Mouse (Mus musculus): ENCODE measurements around the gene Pctp. TPM values are rescaled to one million over a fixed set of nuclear protein-coding genes. Genes with fewer than 3 reads are reported as not detected.

Pctp gene
- polyA plus RNA-seq, 1 experiment: 0.84 TPM

GRCm38 (mm10) chr11:90030557-90030956 is 27.9 kb upstream of the Pctp start:
- TF ChIP-seq CEBPB (IDR thresholded peaks at IDR 0.05; ENCODE audit: low read depth) (no peak), CTCF (IDR thresholded peaks at IDR 0.05; ENCODE audit: control insufficient read depth, insufficient read depth, insufficient read length) (no peak), MAX (IDR thresholded peaks at IDR 0.05) (no peak), FOSL1 (IDR thresholded peaks at IDR 0.05; ENCODE audit: insufficient read depth, low read length, poor library complexity, severe bottlenecking) (no peak), MYOG (IDR thresholded peaks at IDR 0.05; ENCODE audit: control insufficient read depth, extremely low read depth, insufficient read length) (no peak), MYOD1 (IDR thresholded peaks at IDR 0.05; ENCODE audit: control insufficient read depth, insufficient read length, low read depth) (no peak), USF1 (IDR thresholded peaks at IDR 0.05; ENCODE audit: low read depth) (no peak)
- no peaks in the 10 kb centered on the region for H3K79me3 ChIP-seq (ENCODE audit: low read depth)
- no peaks in the 10 kb centered on the region for H3K27me3 ChIP-seq (ENCODE audit: control insufficient read depth, insufficient read depth, insufficient read length)
- no peak overlapping the region for H3K4me3 ChIP-seq (ENCODE audit: insufficient read depth, poor library complexity, severe bottlenecking)
- H3K36me3 ChIP-seq (ENCODE audit: control insufficient read depth, insufficient read depth): no peaks in the 10 kb centered on the region
- H3ac ChIP-seq (ENCODE audit: control insufficient read depth, insufficient read length, low read depth): no peak overlapping the region
- no peaks in the 10 kb centered on the region for H3K79me2 ChIP-seq (ENCODE audit: control insufficient read depth, insufficient read depth)

- TF ChIP-seq MAX (IDR thresholded peaks at IDR 0.05): no peak
- no peak for TF ChIP-seq CEBPB (IDR thresholded peaks at IDR 0.05; ENCODE audit: low read depth)
- TF ChIP-seq MYOD1 (IDR thresholded peaks at IDR 0.05; ENCODE audit: control insufficient read depth, insufficient read length, low read depth): no peak
- no peak for TF ChIP-seq FOSL1 (IDR thresholded peaks at IDR 0.05; ENCODE audit: insufficient read depth, low read length, poor library complexity, severe bottlenecking)
- no peak for TF ChIP-seq USF1 (IDR thresholded peaks at IDR 0.05; ENCODE audit: low read depth)
- TF ChIP-seq MYOG (IDR thresholded peaks at IDR 0.05; ENCODE audit: control insufficient read depth, extremely low read depth, insufficient read length): no peak
- TF ChIP-seq CTCF (IDR thresholded peaks at IDR 0.05; ENCODE audit: control insufficient read depth, insufficient read depth, insufficient read length): no peak
Measured at GRCm38 (mm10) chr11:90029841-90030398, 27.2 kb upstream of the Pctp start, which contains the start of gene Tmem100. Gene Tmem100 (plus strand): TSS chr11:90030348.

GRCm38 (mm10) chr11:90029354-90029753 is 26.7 kb upstream of the Pctp start:
- Histone ChIP-seq H3K36me3 (ENCODE audit: control insufficient read depth, insufficient read depth) (no peaks in the 10 kb centered on the region), H3K79me3 (ENCODE audit: low read depth) (no peaks in the 10 kb centered on the region), H3K4me3 (ENCODE audit: insufficient read depth, poor library complexity, severe bottlenecking) (no peak overlapping the region), H3ac (ENCODE audit: control insufficient read depth, insufficient read length, low read depth) (no peak overlapping the region), H3K27me3 (ENCODE audit: control insufficient read depth, insufficient read depth, insufficient read length) (no peaks in the 10 kb centered on the region), H3K79me2 (ENCODE audit: control insufficient read depth, insufficient read depth) (no peaks in the 10 kb centered on the region)
- TF ChIP-seq CEBPB (IDR thresholded peaks at IDR 0.05; ENCODE audit: low read depth): no peak
- TF ChIP-seq CTCF (IDR thresholded peaks at IDR 0.05; ENCODE audit: control insufficient read depth, insufficient read depth, insufficient read length): no peak
- no peak for TF ChIP-seq USF1 (IDR thresholded peaks at IDR 0.05; ENCODE audit: low read depth)
- TF ChIP-seq MAX (IDR thresholded peaks at IDR 0.05): no peak
- TF ChIP-seq FOSL1 (IDR thresholded peaks at IDR 0.05; ENCODE audit: insufficient read depth, low read length, poor library complexity, severe bottlenecking): no peak
- no peak for TF ChIP-seq MYOD1 (IDR thresholded peaks at IDR 0.05; ENCODE audit: control insufficient read depth, insufficient read length, low read depth)
- TF ChIP-seq MYOG (IDR thresholded peaks at IDR 0.05; ENCODE audit: control insufficient read depth, extremely low read depth, insufficient read length): no peak

More at GRCm38 (mm10) chr11:90029841-90030398, 27.2 kb upstream of the Pctp start, which contains the start of gene Tmem100:
- Histone ChIP-seq H3K79me3 (ENCODE audit: low read depth) (no peaks in the 10 kb centered on the region), H3K79me2 (ENCODE audit: control insufficient read depth, insufficient read depth) (no peaks in the 10 kb centered on the region), H3K36me3 (ENCODE audit: control insufficient read depth, insufficient read depth) (no peaks in the 10 kb centered on the region), H3K4me3 (ENCODE audit: insufficient read depth, poor library complexity, severe bottlenecking) (no peak within 1 kb of the TSS), H3K27me3 (ENCODE audit: control insufficient read depth, insufficient read depth, insufficient read length) (no peaks in the 10 kb centered on the region), H3ac (ENCODE audit: control insufficient read depth, insufficient read length, low read depth) (no peak within 1 kb of the TSS)

- Histone ChIP-seq H3K27me3 (ENCODE audit: control insufficient read depth, insufficient read depth, insufficient read length) (no peaks in the 10 kb centered on the region), H3K79me2 (ENCODE audit: control insufficient read depth, insufficient read depth) (no peaks in the 10 kb centered on the region), H3K36me3 (ENCODE audit: control insufficient read depth, insufficient read depth) (no peaks in the 10 kb centered on the region), H3K79me3 (ENCODE audit: low read depth) (no peaks in the 10 kb centered on the region), H3ac (ENCODE audit: control insufficient read depth, insufficient read length, low read depth) (no peak overlapping the region), H3K4me3 (ENCODE audit: insufficient read depth, poor library complexity, severe bottlenecking) (no peak overlapping the region)
- TF ChIP-seq MYOD1 (IDR thresholded peaks at IDR 0.05; ENCODE audit: control insufficient read depth, insufficient read length, low read depth): no peak
- TF ChIP-seq MAX (IDR thresholded peaks at IDR 0.05): no peak
- no peak for TF ChIP-seq MYOG (IDR thresholded peaks at IDR 0.05; ENCODE audit: control insufficient read depth, extremely low read depth, insufficient read length)
- no peak for TF ChIP-seq CTCF (IDR thresholded peaks at IDR 0.05; ENCODE audit: control insufficient read depth, insufficient read depth, insufficient read length)
Measured at GRCm38 (mm10) chr11:90028746-90029145, 26.1 kb upstream of the Pctp start.

GRCm38 (mm10) chr11:90027216-90027615 is 24.5 kb upstream of the Pctp start:
- no peak overlapping the region for H3K4me3 ChIP-seq (ENCODE audit: insufficient read depth, poor library complexity, severe bottlenecking)
- no peaks in the 10 kb centered on the region for H3K36me3 ChIP-seq (ENCODE audit: control insufficient read depth, insufficient read depth)
- no peaks in the 10 kb centered on the region for H3K79me3 ChIP-seq (ENCODE audit: low read depth)
- no peaks in the 10 kb centered on the region for H3K79me2 ChIP-seq (ENCODE audit: control insufficient read depth, insufficient read depth)
- H3K27me3 ChIP-seq (ENCODE audit: control insufficient read depth, insufficient read depth, insufficient read length): no peaks in the 10 kb centered on the region
- no peak for TF ChIP-seq MAX (IDR thresholded peaks at IDR 0.05)
- no peak overlapping the region for H3ac ChIP-seq (ENCODE audit: control insufficient read depth, insufficient read length, low read depth)

- no peak overlapping the region for H3K4me3 ChIP-seq (ENCODE audit: insufficient read depth, poor library complexity, severe bottlenecking)
- no peaks in the 10 kb centered on the region for H3K79me3 ChIP-seq (ENCODE audit: low read depth)
- H3ac ChIP-seq (ENCODE audit: control insufficient read depth, insufficient read length, low read depth): no peak overlapping the region
- no peaks in the 10 kb centered on the region for H3K36me3 ChIP-seq (ENCODE audit: control insufficient read depth, insufficient read depth)
- no peaks in the 10 kb centered on the region for H3K27me3 ChIP-seq (ENCODE audit: control insufficient read depth, insufficient read depth, insufficient read length)
- TF ChIP-seq CEBPB (IDR thresholded peaks at IDR 0.05; ENCODE audit: low read depth): no peak
- TF ChIP-seq USF1 (IDR thresholded peaks at IDR 0.05; ENCODE audit: low read depth): no peak
- TF ChIP-seq MAX (IDR thresholded peaks at IDR 0.05): no peak
- TF ChIP-seq MYOG (IDR thresholded peaks at IDR 0.05; ENCODE audit: control insufficient read depth, extremely low read depth, insufficient read length): no peak
- no peak for TF ChIP-seq MYOD1 (IDR thresholded peaks at IDR 0.05; ENCODE audit: control insufficient read depth, insufficient read length, low read depth)
- TF ChIP-seq FOSL1 (IDR thresholded peaks at IDR 0.05; ENCODE audit: insufficient read depth, low read length, poor library complexity, severe bottlenecking): no peak
- no peak for TF ChIP-seq CTCF (IDR thresholded peaks at IDR 0.05; ENCODE audit: control insufficient read depth, insufficient read depth, insufficient read length)
- H3K79me2 ChIP-seq (ENCODE audit: control insufficient read depth, insufficient read depth): no peaks in the 10 kb centered on the region
Measured at GRCm38 (mm10) chr11:90026802-90027174, 24.1 kb upstream of the Pctp start.
